Mouse (Mus musculus): Measurements from ENCODE around the gene Cobll1. TPM values are rescaled to one million over a fixed set of nuclear protein-coding genes. Genes with fewer than 3 reads are reported as not detected.

The Cobll1 gene
- polyA plus RNA-seq, 1 experiment from 2014 or later: 17.1 TPM

GRCm38 (mm10) chr2:65113191-65113590 lies 126.0 kb downstream of the Cobll1 start:
- WGBS: 78% methylated on average over 4 of the region's 4 CpGs
- ATAC-seq (ENCODE audit: insufficient read depth, low FRiP score): no peak
- no peak overlapping the region for H3K9ac ChIP-seq (ENCODE audit: low read length)
- no peak overlapping the region for H3K27ac ChIP-seq (ENCODE audit: low read length)
- H3K36me3 ChIP-seq (ENCODE audit: control insufficient read depth, insufficient read depth, low read length): no peaks in the 10 kb centered on the region
- H3K4me2 ChIP-seq (ENCODE audit: low read depth, low read length): no peak overlapping the region
- no peaks in the 10 kb centered on the region for H3K9me3 ChIP-seq (replicated peaks; ENCODE audit: control insufficient read depth, low read length)
- no peaks in the 10 kb centered on the region for H3K27me3 ChIP-seq (ENCODE audit: control insufficient read depth, insufficient read depth, low read length)
- H3K4me3 ChIP-seq (replicated peaks; ENCODE audit: low read length): no peak overlapping the region
- H3K4me1 ChIP-seq (ENCODE audit: control insufficient read depth, insufficient read depth, low read length): no peaks in the 10 kb centered on the region

GRCm38 (mm10) chr2:65104569-65104968 lies 134.6 kb downstream of the Cobll1 start:
- no peaks in the 10 kb centered on the region for H3K9me3 ChIP-seq (replicated peaks; ENCODE audit: control insufficient read depth, low read length)
- no peak overlapping the region for H3K4me2 ChIP-seq (ENCODE audit: low read depth, low read length)
- no peaks in the 10 kb centered on the region for H3K4me1 ChIP-seq (ENCODE audit: control insufficient read depth, insufficient read depth, low read length)
- no peak overlapping the region for H3K9ac ChIP-seq (ENCODE audit: low read length)
- no peak for ATAC-seq (ENCODE audit: insufficient read depth, low FRiP score)
- H3K4me3 ChIP-seq (replicated peaks; ENCODE audit: low read length): no peak overlapping the region
- WGBS: 86% methylated on average over 6 of the region's 6 CpGs
- H3K27ac ChIP-seq (ENCODE audit: low read length): no peak overlapping the region
- H3K36me3 ChIP-seq (ENCODE audit: control insufficient read depth, insufficient read depth, low read length): no peaks in the 10 kb centered on the region
- no peaks in the 10 kb centered on the region for H3K27me3 ChIP-seq (ENCODE audit: control insufficient read depth, insufficient read depth, low read length)

DNA sequence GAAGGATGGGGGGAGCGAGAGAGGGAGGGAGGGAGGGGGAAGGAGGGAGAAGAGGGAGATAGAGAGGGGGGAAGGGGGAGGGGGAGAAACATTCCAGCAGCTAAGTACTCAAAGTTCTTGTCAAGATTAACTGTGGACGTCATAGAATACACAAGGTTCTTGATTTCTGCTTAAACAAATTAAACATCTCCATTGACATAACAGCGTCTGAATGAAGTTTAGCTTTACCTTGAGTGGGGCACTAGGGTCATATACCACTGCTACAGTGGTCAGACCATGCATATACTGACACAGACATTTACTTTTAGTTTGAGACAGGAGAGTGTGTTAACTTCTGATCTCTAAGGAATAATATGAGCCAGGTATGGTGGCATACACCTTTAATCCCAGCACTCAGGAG lies 135.4 kb downstream of the Cobll1 start:
- H3K27me3 ChIP-seq (ENCODE audit: control insufficient read depth, insufficient read depth, low read length): no peaks in the 10 kb centered on the region
- no peak; the same call in 1 of the 2 replicates for ATAC-seq (ENCODE audit: insufficient read depth, low FRiP score)
- H3K4me1 ChIP-seq (ENCODE audit: control insufficient read depth, insufficient read depth, low read length): no peaks in the 10 kb centered on the region
- no peak overlapping the region for H3K4me3 ChIP-seq (replicated peaks; ENCODE audit: low read length)
- no peak overlapping the region for H3K4me2 ChIP-seq (ENCODE audit: low read depth, low read length)
- H3K27ac ChIP-seq (ENCODE audit: low read length): no peak overlapping the region
- H3K9ac ChIP-seq (ENCODE audit: low read length): no peak overlapping the region
- H3K36me3 ChIP-seq (ENCODE audit: control insufficient read depth, insufficient read depth, low read length): no peaks in the 10 kb centered on the region
- WGBS: 51% methylated on average over 3 of the region's 3 CpGs
- H3K9me3 ChIP-seq (replicated peaks; ENCODE audit: control insufficient read depth, low read length): no peaks in the 10 kb centered on the region

DNA sequence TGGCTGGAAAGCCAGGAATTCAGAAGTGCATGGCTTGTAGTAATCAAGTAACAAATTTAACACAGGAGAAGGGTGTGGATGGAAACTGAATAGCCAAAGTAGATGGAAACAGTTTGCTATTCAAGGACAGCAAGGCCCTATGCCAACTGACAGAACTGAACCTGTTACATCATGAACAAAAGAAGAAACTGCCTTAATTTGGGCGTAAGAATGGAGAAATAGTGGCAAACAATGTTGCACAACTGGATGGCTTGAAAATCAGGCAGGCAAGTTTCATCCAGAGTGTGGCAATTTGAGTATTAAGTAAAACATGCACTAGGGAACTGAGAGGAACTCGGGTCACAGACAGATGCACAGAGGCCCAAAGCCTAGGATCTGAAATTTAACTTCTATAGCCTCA lies 137.8 kb downstream of the Cobll1 start:
- no peak overlapping the region for H3K9ac ChIP-seq (ENCODE audit: low read length)
- H3K27me3 ChIP-seq (ENCODE audit: control insufficient read depth, insufficient read depth, low read length): no peaks in the 10 kb centered on the region
- H3K4me2 ChIP-seq (ENCODE audit: low read depth, low read length): no peak overlapping the region
- no peak overlapping the region for H3K4me3 ChIP-seq (replicated peaks; ENCODE audit: low read length)
- H3K36me3 ChIP-seq (ENCODE audit: control insufficient read depth, insufficient read depth, low read length): 0 out of 2 replicates have a peak, but pooled peaks cover 4% of the 10 kb centered on the region
- H3K27ac ChIP-seq (ENCODE audit: low read length): no peak overlapping the region
- 80% methylated on average over 2 of the region's 2 CpGs for WGBS
- no peak for ATAC-seq (ENCODE audit: insufficient read depth, low FRiP score)
- no peaks in the 10 kb centered on the region for H3K9me3 ChIP-seq (replicated peaks; ENCODE audit: control insufficient read depth, low read length)
- H3K4me1 ChIP-seq (ENCODE audit: control insufficient read depth, insufficient read depth, low read length): no peaks in the 10 kb centered on the region

GRCm38 (mm10) chr2:65100001-65100400 lies 139.2 kb downstream of the Cobll1 start:
- no peak overlapping the region for H3K4me3 ChIP-seq (replicated peaks; ENCODE audit: low read length)
- 0 out of 2 replicates have a peak, but pooled peaks cover 4% of the 10 kb centered on the region for H3K36me3 ChIP-seq (ENCODE audit: control insufficient read depth, insufficient read depth, low read length)

DNA sequence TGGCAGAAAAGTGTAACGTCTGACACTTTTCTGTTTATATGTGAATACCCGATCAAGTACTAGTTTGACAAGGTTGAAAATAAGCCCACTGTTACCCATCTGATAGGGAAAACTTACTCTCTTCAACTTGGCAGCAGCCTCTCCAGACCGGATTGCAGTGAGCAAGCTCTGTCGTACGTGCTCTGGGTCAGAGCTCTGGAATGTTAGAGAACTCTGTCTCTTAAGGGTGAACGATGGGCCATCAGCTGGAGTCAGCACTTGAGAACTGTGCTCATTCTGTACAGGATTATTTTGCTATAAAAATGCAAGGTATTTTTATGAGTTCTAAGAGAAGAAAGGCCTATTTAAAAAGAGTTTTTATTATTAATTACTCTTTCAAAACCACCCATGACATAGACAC lies 143.6 kb downstream of the Cobll1 start:
- no peaks in the 10 kb centered on the region for H3K27me3 ChIP-seq (ENCODE audit: control insufficient read depth, insufficient read depth, low read length)
- no peak overlapping the region for H3K9ac ChIP-seq (ENCODE audit: low read length)
- H3K36me3 ChIP-seq (ENCODE audit: control insufficient read depth, insufficient read depth, low read length): 0 out of 2 replicates have a peak, but pooled peaks cover 4% of the 10 kb centered on the region
- no peaks in the 10 kb centered on the region for H3K9me3 ChIP-seq (replicated peaks; ENCODE audit: control insufficient read depth, low read length)
- ATAC-seq (ENCODE audit: insufficient read depth, low FRiP score): no peak
- H3K4me3 ChIP-seq (replicated peaks; ENCODE audit: low read length): no peak overlapping the region
- WGBS: 60% methylated on average over 6 of the region's 6 CpGs
- no peaks in the 10 kb centered on the region for H3K4me1 ChIP-seq (ENCODE audit: control insufficient read depth, insufficient read depth, low read length)
- H3K4me2 ChIP-seq (ENCODE audit: low read depth, low read length): no peak overlapping the region
- no peak overlapping the region for H3K27ac ChIP-seq (ENCODE audit: low read length)

More at GRCm38 (mm10) chr2:65100001-65100400, 139.2 kb downstream of the Cobll1 start:
- Histone ChIP-seq H3K4me1 (ENCODE audit: control insufficient read depth, insufficient read depth, low read length) (no peaks in the 10 kb centered on the region), H3K27me3 (ENCODE audit: control insufficient read depth, insufficient read depth, low read length) (no peaks in the 10 kb centered on the region), H3K9me3 (replicated peaks; ENCODE audit: control insufficient read depth, low read length) (no peaks in the 10 kb centered on the region), H3K4me2 (ENCODE audit: low read depth, low read length) (no peak overlapping the region), H3K9ac (ENCODE audit: low read length) (no peak overlapping the region), H3K27ac (ENCODE audit: low read length) (no peak overlapping the region)
- 78% methylated on average over 1 of the region's 1 CpGs for WGBS
- no peak for ATAC-seq (ENCODE audit: insufficient read depth, low FRiP score)

DNA sequence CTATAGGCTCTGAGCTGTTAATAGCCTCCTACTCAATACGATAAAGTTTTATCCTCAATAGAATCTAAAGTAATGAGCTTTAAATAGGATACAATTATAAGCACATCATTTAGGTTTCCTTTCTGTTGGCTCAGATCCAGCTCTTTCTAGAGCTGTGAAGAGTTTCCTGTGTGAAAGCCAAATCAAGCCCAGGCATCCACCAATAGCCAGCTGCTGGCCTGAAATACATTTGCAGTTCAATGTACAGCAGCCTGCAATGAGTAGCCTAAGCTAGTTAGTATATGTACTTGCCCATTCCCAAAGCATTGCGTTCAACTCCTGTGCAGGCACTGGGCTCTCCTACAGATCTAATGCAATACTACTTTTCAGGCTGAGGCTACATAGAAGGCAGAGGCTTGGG lies 145.2 kb downstream of the Cobll1 start:
- H3K27me3 ChIP-seq (ENCODE audit: control insufficient read depth, insufficient read depth, low read length): no peaks in the 10 kb centered on the region
- 0 out of 2 replicates have a peak, but pooled peaks cover 4% of the 10 kb centered on the region for H3K36me3 ChIP-seq (ENCODE audit: control insufficient read depth, insufficient read depth, low read length)
- no peaks in the 10 kb centered on the region for H3K9me3 ChIP-seq (replicated peaks; ENCODE audit: control insufficient read depth, low read length)
- no peaks in the 10 kb centered on the region for H3K4me1 ChIP-seq (ENCODE audit: control insufficient read depth, insufficient read depth, low read length)
- H3K27ac ChIP-seq (ENCODE audit: low read length): no peak overlapping the region
- no peak overlapping the region for H3K4me2 ChIP-seq (ENCODE audit: low read depth, low read length)
- 73% methylated on average over 2 of the region's 2 CpGs for WGBS
- no peak overlapping the region for H3K4me3 ChIP-seq (replicated peaks; ENCODE audit: low read length)
- ATAC-seq (ENCODE audit: insufficient read depth, low FRiP score): no peak
- H3K9ac ChIP-seq (ENCODE audit: low read length): no peak overlapping the region

DNA sequence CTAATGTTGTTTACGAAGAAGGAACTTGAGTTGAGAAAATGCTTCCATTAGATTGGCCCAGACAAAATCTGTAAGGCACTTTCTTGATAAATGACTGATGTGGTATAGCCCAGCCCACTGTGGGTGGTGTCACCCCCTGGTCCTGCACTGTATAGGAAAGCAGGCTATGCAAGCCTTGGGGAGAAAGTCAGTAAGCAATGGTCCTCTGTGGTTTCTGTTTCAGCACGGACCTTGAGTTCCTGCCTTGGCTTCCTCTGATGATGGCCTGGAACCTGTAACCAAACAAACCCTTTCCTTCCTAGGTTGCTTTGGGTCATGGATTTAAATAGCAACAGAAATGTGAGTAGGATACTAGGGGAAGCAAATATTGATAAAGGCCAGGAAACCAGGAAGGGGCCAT lies 148.2 kb downstream of the Cobll1 start:
- no peak overlapping the region for H3K27ac ChIP-seq (ENCODE audit: low read length)
- WGBS: 75% methylated on average over 2 of the region's 2 CpGs
- no peaks in the 10 kb centered on the region for H3K9me3 ChIP-seq (replicated peaks; ENCODE audit: control insufficient read depth, low read length)
- no peak overlapping the region for H3K9ac ChIP-seq (ENCODE audit: low read length)
- H3K4me3 ChIP-seq (replicated peaks; ENCODE audit: low read length): no peak overlapping the region
- no peak for ATAC-seq (ENCODE audit: insufficient read depth, low FRiP score)
- no peaks in the 10 kb centered on the region for H3K36me3 ChIP-seq (ENCODE audit: control insufficient read depth, insufficient read depth, low read length)
- H3K4me1 ChIP-seq (ENCODE audit: control insufficient read depth, insufficient read depth, low read length): no peaks in the 10 kb centered on the region
- no peaks in the 10 kb centered on the region for H3K27me3 ChIP-seq (ENCODE audit: control insufficient read depth, insufficient read depth, low read length)
- no peak overlapping the region for H3K4me2 ChIP-seq (ENCODE audit: low read depth, low read length)

DNA sequence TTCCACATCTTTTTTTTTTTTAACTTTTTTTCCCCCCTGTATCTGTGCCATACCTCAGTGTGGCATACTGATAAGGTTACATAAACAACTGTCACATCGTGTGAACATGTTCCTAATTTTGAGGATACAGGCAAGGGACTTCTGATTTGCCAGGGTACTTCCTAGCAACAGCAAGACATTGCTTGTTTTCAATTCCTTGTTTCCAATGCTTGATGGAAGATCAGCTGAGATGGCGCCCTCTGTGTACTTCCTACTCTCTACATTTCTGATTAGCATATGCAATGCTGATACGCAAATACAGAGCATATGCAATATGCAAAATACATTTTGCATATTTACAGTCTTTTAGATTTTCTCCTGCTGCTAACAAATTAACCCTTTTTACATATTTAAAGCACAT lies 152.0 kb downstream of the Cobll1 start:
- Histone ChIP-seq H3K4me3 (replicated peaks; ENCODE audit: low read length) (no peak overlapping the region), H3K4me2 (ENCODE audit: low read depth, low read length) (no peak overlapping the region), H3K27me3 (ENCODE audit: control insufficient read depth, insufficient read depth, low read length) (no peaks in the 10 kb centered on the region), H3K9me3 (replicated peaks; ENCODE audit: control insufficient read depth, low read length) (no peaks in the 10 kb centered on the region), H3K27ac (ENCODE audit: low read length) (no peak overlapping the region), H3K9ac (ENCODE audit: low read length) (no peak overlapping the region), H3K36me3 (ENCODE audit: control insufficient read depth, insufficient read depth, low read length) (no peaks in the 10 kb centered on the region), H3K4me1 (ENCODE audit: control insufficient read depth, insufficient read depth, low read length) (no peaks in the 10 kb centered on the region)
- WGBS: 76% methylated on average over 3 of the region's 3 CpGs
- no peak for ATAC-seq (ENCODE audit: insufficient read depth, low FRiP score)

- Histone ChIP-seq H3K9ac (ENCODE audit: low read length) (no peak overlapping the region), H3K4me3 (replicated peaks; ENCODE audit: low read length) (no peak overlapping the region), H3K9me3 (replicated peaks; ENCODE audit: control insufficient read depth, low read length) (no peaks in the 10 kb centered on the region), H3K4me2 (ENCODE audit: low read depth, low read length) (no peak overlapping the region), H3K27ac (ENCODE audit: low read length) (no peak overlapping the region), H3K27me3 (ENCODE audit: control insufficient read depth, insufficient read depth, low read length) (no peaks in the 10 kb centered on the region), H3K4me1 (ENCODE audit: control insufficient read depth, insufficient read depth, low read length) (no peaks in the 10 kb centered on the region), H3K36me3 (ENCODE audit: control insufficient read depth, insufficient read depth, low read length) (no peaks in the 10 kb centered on the region)
- ATAC-seq (ENCODE audit: insufficient read depth, low FRiP score): peak; percentile 29; the same call in 1 of the 2 replicates
Measured at GRCm38 (mm10) chr2:65083411-65083810, 155.8 kb downstream of the Cobll1 start.
